Mouse (Mus musculus): ENCODE measurements around the gene Sos1. TPM values are rescaled to one million over a fixed set of nuclear protein-coding genes. Genes with fewer than 3 reads are reported as not detected.
"Not testable (repeated sequence)": the region's sequence is repeated elsewhere in the genome, so short reads cannot be mapped to it uniquely, and the experiment has no call there.

Gene Sos1
- polyA plus RNA-seq, 1 experiment from 2014 or later, result 10.0 TPM

DNA sequence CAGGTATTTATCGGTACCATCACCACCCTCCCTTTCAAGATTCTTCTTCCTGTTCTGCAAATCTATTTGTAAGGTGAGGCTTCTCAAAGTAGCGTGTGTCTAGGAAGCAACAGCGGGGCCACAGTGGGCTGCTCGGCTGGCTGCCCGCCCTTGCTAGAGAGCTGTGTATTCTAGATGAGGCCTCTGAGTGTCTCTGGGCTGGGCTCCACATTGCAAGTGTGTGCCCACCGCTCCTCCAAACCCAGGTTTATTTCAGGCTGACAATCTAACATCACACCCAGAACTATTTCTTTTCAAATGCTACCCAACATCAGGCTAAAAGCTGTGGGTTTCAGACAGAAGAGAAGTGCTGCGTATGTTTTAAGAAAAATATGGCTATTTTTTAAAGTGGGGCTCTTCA, 54.1 kb downstream of the Sos1 start:
- Histone ChIP-seq H3K36me3 (ENCODE audit: control insufficient read depth, insufficient read depth, low read length) (peaks cover 8% of the 10 kb centered on the region), H3K4me1 (ENCODE audit: control insufficient read depth, insufficient read depth, low read length) (no peaks in the 10 kb centered on the region), H3K9ac (ENCODE audit: low read length) (no peak overlapping the region), H3K4me2 (ENCODE audit: low read depth) (no peak overlapping the region), H3K27ac (ENCODE audit: low read depth, low read length) (no peak overlapping the region), H3K4me3 (ENCODE audit: low read depth, low read length) (no peak overlapping the region), H3K27me3 (ENCODE audit: control insufficient read depth, insufficient read depth, low read length) (no peaks in the 10 kb centered on the region), H3K9me3 (ENCODE audit: control insufficient read depth, low read length) (no peaks in the 10 kb centered on the region)
- DNase-seq (ENCODE audit: low spot score) (no peak), ATAC-seq (ENCODE audit: insufficient read depth, low FRiP score, low TSS enrichment) (no peak)
- WGBS, result 90% methylated on average over 7 of the region's 7 CpGs

DNA sequence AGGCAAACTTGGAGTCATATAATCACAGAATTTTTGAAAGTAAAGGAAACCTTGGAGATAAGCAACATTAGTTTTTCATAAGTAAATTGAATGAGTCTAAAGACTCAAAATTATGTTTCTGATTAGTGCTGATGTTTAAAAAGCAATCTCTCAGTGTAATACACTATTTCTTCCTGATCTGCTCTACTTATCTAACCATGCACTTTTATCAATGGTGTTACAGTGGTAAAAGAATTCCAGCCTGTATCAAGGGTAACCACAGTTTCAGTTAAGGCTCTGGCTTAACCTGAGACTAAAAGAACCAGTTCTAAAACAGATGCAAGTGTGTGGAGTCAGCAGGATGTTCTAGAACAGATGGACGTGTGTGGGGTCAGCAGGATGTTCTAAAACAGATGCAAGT, 59.3 kb downstream of the Sos1 start:
- 92% methylated on average over 1 of the region's 1 CpGs for WGBS
- H3K4me1 ChIP-seq (ENCODE audit: control insufficient read depth, insufficient read depth, low read length), result no peaks in the 10 kb centered on the region
- ATAC-seq (ENCODE audit: insufficient read depth, low FRiP score, low TSS enrichment), result no peak
- DNase-seq (ENCODE audit: low spot score), result no peak
- H3K9ac ChIP-seq (ENCODE audit: low read length), result no peak overlapping the region
- H3K27me3 ChIP-seq (ENCODE audit: control insufficient read depth, insufficient read depth, low read length), result no peaks in the 10 kb centered on the region
- H3K27ac ChIP-seq (ENCODE audit: low read depth, low read length), result no peak overlapping the region
- H3K4me3 ChIP-seq (ENCODE audit: low read depth, low read length), result no peak overlapping the region
- H3K9me3 ChIP-seq (ENCODE audit: control insufficient read depth, low read length), result no peaks in the 10 kb centered on the region
- peaks cover 10% of the 10 kb centered on the region for H3K36me3 ChIP-seq (ENCODE audit: control insufficient read depth, insufficient read depth, low read length)
- no peak overlapping the region for H3K4me2 ChIP-seq (ENCODE audit: low read depth)

GRCm38 (mm10) chr17:80418572-80419210, 61.6 kb downstream of the Sos1 start:
- Histone ChIP-seq H3K9me3 (ENCODE audit: control insufficient read depth, low read length) (no peaks in the 10 kb centered on the region), H3K27me3 (ENCODE audit: control insufficient read depth, insufficient read depth, low read length) (no peaks in the 10 kb centered on the region), H3K4me2 (ENCODE audit: low read depth) (no peak overlapping the region), H3K4me1 (ENCODE audit: control insufficient read depth, insufficient read depth, low read length) (no peaks in the 10 kb centered on the region), H3K9ac (ENCODE audit: low read length) (no peak overlapping the region), H3K4me3 (ENCODE audit: low read depth, low read length) (no peak overlapping the region), H3K27ac (ENCODE audit: low read depth, low read length) (no peak overlapping the region), H3K36me3 (ENCODE audit: control insufficient read depth, insufficient read depth, low read length) (peaks cover 10% of the 10 kb centered on the region)
- WGBS, result 83% methylated on average over 10 of the region's 10 CpGs
- DNase-seq (ENCODE audit: low spot score) (no peak), ATAC-seq (ENCODE audit: insufficient read depth, low FRiP score, low TSS enrichment) (no peak)

DNA sequence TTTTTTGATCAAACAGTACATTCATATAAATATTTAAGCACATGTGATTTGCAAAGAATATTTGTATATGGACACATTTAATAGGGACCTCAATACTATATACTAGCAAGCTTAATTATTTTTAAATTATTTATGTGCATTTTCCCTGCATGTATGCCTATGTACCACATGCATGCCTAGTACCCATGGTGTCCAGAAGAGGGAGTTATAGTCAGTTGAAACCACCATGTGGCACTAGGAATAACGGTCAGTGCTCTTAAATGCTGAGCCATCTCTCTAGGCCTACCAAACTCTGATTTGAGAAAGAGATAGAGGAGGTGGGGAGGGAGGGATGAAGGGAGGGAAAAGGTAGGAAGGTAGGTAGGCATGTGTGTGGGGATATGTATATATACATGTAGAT, 69.1 kb downstream of the Sos1 start:
- Histone ChIP-seq H3K27ac (ENCODE audit: low read depth, low read length) (no peak overlapping the region), H3K9ac (ENCODE audit: low read length) (no peak overlapping the region), H3K36me3 (ENCODE audit: control insufficient read depth, insufficient read depth, low read length) (peaks cover 12% of the 10 kb centered on the region), H3K4me3 (ENCODE audit: low read depth, low read length) (no peak overlapping the region), H3K9me3 (ENCODE audit: control insufficient read depth, low read length) (no peaks in the 10 kb centered on the region), H3K27me3 (ENCODE audit: control insufficient read depth, insufficient read depth, low read length) (no peaks in the 10 kb centered on the region), H3K4me1 (ENCODE audit: control insufficient read depth, insufficient read depth, low read length) (no peaks in the 10 kb centered on the region), H3K4me2 (ENCODE audit: low read depth) (no peak overlapping the region)
- DNase-seq (ENCODE audit: low spot score) (no peak), ATAC-seq (ENCODE audit: insufficient read depth, low FRiP score, low TSS enrichment) (no peak)
- 75% methylated on average over 1 of the region's 1 CpGs for WGBS

DNA sequence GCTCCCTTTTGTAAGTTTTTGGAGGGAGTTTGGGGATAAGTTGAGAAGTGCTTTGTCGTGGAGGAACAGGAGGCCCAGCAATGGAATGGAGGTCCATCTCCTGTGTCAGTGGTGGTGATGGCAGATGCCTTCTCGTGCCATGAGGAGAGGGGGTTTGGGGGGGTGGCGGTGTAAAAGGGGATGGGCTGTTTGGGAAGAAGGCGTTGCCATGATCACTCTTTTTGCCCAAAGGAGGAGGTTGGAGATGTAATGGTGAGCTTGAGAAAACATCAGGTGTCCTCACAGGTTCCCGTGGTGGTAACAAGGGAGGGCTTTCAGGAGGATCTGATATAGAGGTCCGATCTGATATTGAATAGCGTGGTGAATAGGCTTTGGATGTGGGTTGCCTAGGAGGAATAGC, 82.0 kb downstream of the Sos1 start:
- H3K27me3 ChIP-seq (ENCODE audit: control insufficient read depth, insufficient read depth, low read length), result no peaks in the 10 kb centered on the region
- ATAC-seq (ENCODE audit: insufficient read depth, low FRiP score, low TSS enrichment) (no peak), DNase-seq (ENCODE audit: low spot score) (no peak)
- no peak overlapping the region for H3K4me2 ChIP-seq (ENCODE audit: low read depth)
- H3K36me3 ChIP-seq (ENCODE audit: control insufficient read depth, insufficient read depth, low read length), result no peaks in the 10 kb centered on the region
- H3K4me1 ChIP-seq (ENCODE audit: control insufficient read depth, insufficient read depth, low read length), result no peaks in the 10 kb centered on the region
- H3K27ac ChIP-seq (ENCODE audit: low read depth, low read length), result no peak overlapping the region
- H3K9me3 ChIP-seq (ENCODE audit: control insufficient read depth, low read length), result no peaks in the 10 kb centered on the region
- H3K9ac ChIP-seq (ENCODE audit: low read length), result no peak overlapping the region
- WGBS, result 91% methylated on average over 7 of the region's 7 CpGs
- no peak overlapping the region for H3K4me3 ChIP-seq (ENCODE audit: low read depth, low read length)

GRCm38 (mm10) chr17:80391423-80392403, 88.5 kb downstream of the Sos1 start:
- Histone ChIP-seq H3K4me2 (ENCODE audit: low read depth) (peak overlapping the region; percentile 58), H3K27ac (ENCODE audit: low read depth, low read length) (no peak overlapping the region), H3K4me3 (ENCODE audit: low read depth, low read length) (peak overlapping the region; percentile 28), H3K4me1 (ENCODE audit: control insufficient read depth, insufficient read depth, low read length) (no peaks in the 10 kb centered on the region), H3K27me3 (ENCODE audit: control insufficient read depth, insufficient read depth, low read length) (no peaks in the 10 kb centered on the region), H3K36me3 (ENCODE audit: control insufficient read depth, insufficient read depth, low read length) (no peaks in the 10 kb centered on the region), H3K9ac (ENCODE audit: low read length) (peak overlapping the region; percentile 11; the same call in 1 of the 2 replicates), H3K9me3 (ENCODE audit: control insufficient read depth, low read length) (no peaks in the 10 kb centered on the region)
- peak; percentile 74 for ATAC-seq (ENCODE audit: insufficient read depth, low FRiP score, low TSS enrichment)
- DNase-seq (ENCODE audit: low spot score), result peak; percentile 66
- WGBS, result 18% methylated on average over 17 of the region's 17 CpGs

GRCm38 (mm10) chr17:80390024-80390423, 90.2 kb downstream of the Sos1 start:
- Histone ChIP-seq H3K9me3 (ENCODE audit: control insufficient read depth, low read length) (no peaks in the 10 kb centered on the region), H3K4me2 (ENCODE audit: low read depth) (no peak overlapping the region), H3K9ac (ENCODE audit: low read length) (no peak overlapping the region), H3K27me3 (ENCODE audit: control insufficient read depth, insufficient read depth, low read length) (no peaks in the 10 kb centered on the region), H3K27ac (ENCODE audit: low read depth, low read length) (no peak overlapping the region), H3K4me1 (ENCODE audit: control insufficient read depth, insufficient read depth, low read length) (no peaks in the 10 kb centered on the region), H3K4me3 (ENCODE audit: low read depth, low read length) (no peak overlapping the region), H3K36me3 (ENCODE audit: control insufficient read depth, insufficient read depth, low read length) (no peaks in the 10 kb centered on the region)
- no peak for ATAC-seq (ENCODE audit: insufficient read depth, low FRiP score, low TSS enrichment)
- no peak for DNase-seq (ENCODE audit: low spot score)
- 68% methylated on average over 10 of the region's 10 CpGs for WGBS

DNA sequence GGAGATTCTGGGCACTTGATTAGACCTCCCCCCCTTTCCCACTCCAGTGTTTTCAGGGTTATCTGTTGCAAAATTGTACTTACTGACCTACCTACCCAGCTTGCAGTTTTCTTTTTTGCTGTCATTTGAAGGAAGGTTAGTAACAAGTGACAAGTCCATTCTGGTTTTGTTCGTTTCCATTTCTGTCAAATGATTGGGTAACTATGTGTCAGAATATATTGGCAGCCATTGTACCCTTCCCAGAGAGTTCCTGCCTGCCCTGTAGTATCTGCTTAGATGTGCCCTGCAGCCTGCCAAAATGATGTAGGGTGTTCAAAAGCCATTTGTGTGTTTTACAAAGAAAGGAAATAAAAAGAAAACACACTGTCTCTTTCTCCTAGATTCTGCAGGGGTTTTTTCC, 94.6 kb downstream of the Sos1 start:
- Histone ChIP-seq H3K9ac (ENCODE audit: low read length) (no peak overlapping the region), H3K4me2 (ENCODE audit: low read depth) (no peak overlapping the region), H3K27me3 (ENCODE audit: control insufficient read depth, insufficient read depth, low read length) (no peaks in the 10 kb centered on the region), H3K4me1 (ENCODE audit: control insufficient read depth, insufficient read depth, low read length) (no peaks in the 10 kb centered on the region), H3K4me3 (ENCODE audit: low read depth, low read length) (no peak overlapping the region), H3K36me3 (ENCODE audit: control insufficient read depth, insufficient read depth, low read length) (no peaks in the 10 kb centered on the region), H3K27ac (ENCODE audit: low read depth, low read length) (no peak overlapping the region), H3K9me3 (ENCODE audit: control insufficient read depth, low read length) (no peaks in the 10 kb centered on the region)
- ATAC-seq (ENCODE audit: insufficient read depth, low FRiP score, low TSS enrichment), result no peak
- WGBS, result 83% methylated on average over 1 of the region's 1 CpGs
- DNase-seq (ENCODE audit: low spot score), result no peak

- not testable (repeated sequence) for H3K4me3 ChIP-seq (ENCODE audit: low read depth, low read length); H3K4me1 ChIP-seq (ENCODE audit: control insufficient read depth, insufficient read depth, low read length); DNase-seq (ENCODE audit: low spot score); ATAC-seq (ENCODE audit: insufficient read depth, low FRiP score, low TSS enrichment); H3K27ac ChIP-seq (ENCODE audit: low read depth, low read length); H3K9ac ChIP-seq (ENCODE audit: low read length); H3K27me3 ChIP-seq (ENCODE audit: control insufficient read depth, insufficient read depth, low read length); H3K4me2 ChIP-seq (ENCODE audit: low read depth); H3K9me3 ChIP-seq (ENCODE audit: control insufficient read depth, low read length); H3K36me3 ChIP-seq (ENCODE audit: control insufficient read depth, insufficient read depth, low read length)
Observed at GRCm38 (mm10) chr17:80378386-80378785, 101.9 kb downstream of the Sos1 start.

Measured in neural tube, embryonic 11.5 days (tissue).